Mouse (Mus musculus): ENCODE measurements at regions not wholly inside any gene's neighbourhood (a gene's known extent, or its start where the extent isn't known, plus 50 kb on each side); places are given as distances from the start of the nearest gene placed in this dataset.

DNA sequence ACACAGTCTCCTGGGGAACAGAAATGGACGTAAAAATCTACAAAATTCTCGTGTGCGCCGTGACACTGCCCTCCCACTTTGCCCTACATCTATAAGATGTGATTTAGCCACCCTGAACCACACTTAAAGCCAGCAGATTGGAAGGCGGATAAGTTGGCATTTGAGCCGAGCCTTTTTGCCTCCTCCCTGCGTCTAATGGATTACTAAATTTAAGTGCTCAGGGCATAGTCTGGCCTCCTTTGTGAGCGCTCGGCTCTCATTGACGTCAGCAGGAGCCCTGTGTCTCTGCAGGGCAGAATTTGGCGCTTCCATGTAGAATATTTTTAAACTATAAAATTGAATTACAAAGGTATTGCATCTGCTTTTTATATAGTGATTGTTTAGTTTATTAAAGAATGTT lies 165.4 kb downstream of the Gm11077 start:
- TF ChIP-seq POLR2A (IDR thresholded peaks at IDR 0.05; ENCODE audit: borderline replicate concordance, extremely low read depth, low read depth, low read length): no peak
- TF ChIP-seq CTCF (IDR thresholded peaks at IDR 0.05; ENCODE audit: insufficient read depth, low read length): no peak

Data from lung, adult 2 months (tissue).